Mouse (Mus musculus): ENCODE data around the gene Sntg2. TPM values are rescaled to one million over a fixed set of nuclear protein-coding genes. Genes with fewer than 3 reads are reported as not detected.

Sntg2 gene
- polyA plus RNA-seq, 1 experiment from 2014 or later: 7.8 TPM

DNA sequence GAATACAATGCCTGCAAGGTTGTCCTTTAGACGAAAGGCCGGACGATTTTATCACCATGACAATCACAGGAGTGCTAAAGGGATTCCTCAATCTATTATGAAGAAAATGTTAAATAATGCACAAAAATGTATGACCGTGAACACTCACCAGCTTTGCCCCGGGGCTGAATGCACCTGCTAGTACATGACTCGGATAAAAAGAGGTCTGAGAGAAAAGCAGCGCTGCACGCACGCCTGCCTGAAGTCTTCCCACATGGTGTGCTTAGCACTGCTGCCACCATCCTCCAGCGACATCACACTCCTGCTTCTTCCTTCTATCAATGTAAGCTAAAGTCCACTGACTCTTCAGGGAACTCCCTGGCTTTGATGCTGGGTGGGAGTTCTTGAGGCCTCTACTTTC, 118.6 kb downstream of the Sntg2 start:
- no peak overlapping the region for H3K9ac ChIP-seq (replicated peaks; ENCODE audit: low read length)
- ATAC-seq (ENCODE audit: low FRiP score, low TSS enrichment): no peak
- no peak overlapping the region for H3K4me3 ChIP-seq (ENCODE audit: low read length)
- no peak overlapping the region for H3K4me2 ChIP-seq (replicated peaks; ENCODE audit: low read depth, low read length)
- H3K4me1 ChIP-seq (ENCODE audit: insufficient read depth, low read length): no peaks in the 10 kb centered on the region
- H3K27ac ChIP-seq (ENCODE audit: low read length): no peak overlapping the region
- no peaks in the 10 kb centered on the region for H3K27me3 ChIP-seq (ENCODE audit: insufficient read depth, low read length)
- WGBS: 89% methylated on average over 10 of the region's 10 CpGs
- H3K36me3 ChIP-seq (ENCODE audit: insufficient read depth, low read length): no peaks in the 10 kb centered on the region
- H3K9me3 ChIP-seq (ENCODE audit: low read length): no peaks in the 10 kb centered on the region

DNA sequence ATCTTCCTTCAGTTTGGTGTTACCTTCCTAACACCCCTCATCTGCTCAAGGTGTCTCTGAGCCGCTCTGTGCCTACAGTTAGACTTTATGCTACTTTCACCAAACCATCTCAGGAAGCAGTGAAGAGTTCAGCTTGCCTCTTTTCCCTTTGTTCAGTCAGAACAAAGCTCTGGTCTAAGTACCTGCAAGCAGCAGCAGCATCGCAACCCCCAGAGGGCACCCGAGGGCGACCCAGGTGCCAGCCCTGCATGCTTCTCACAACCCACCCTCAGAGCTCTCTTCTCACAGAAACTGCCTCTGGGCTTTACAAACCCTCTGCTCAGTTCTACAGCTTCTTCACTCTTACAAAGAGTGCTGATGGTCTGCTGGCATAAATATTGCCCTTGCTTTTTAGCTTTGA, 120.8 kb downstream of the Sntg2 start:
- ATAC-seq (ENCODE audit: low FRiP score, low TSS enrichment): no peak

DNA sequence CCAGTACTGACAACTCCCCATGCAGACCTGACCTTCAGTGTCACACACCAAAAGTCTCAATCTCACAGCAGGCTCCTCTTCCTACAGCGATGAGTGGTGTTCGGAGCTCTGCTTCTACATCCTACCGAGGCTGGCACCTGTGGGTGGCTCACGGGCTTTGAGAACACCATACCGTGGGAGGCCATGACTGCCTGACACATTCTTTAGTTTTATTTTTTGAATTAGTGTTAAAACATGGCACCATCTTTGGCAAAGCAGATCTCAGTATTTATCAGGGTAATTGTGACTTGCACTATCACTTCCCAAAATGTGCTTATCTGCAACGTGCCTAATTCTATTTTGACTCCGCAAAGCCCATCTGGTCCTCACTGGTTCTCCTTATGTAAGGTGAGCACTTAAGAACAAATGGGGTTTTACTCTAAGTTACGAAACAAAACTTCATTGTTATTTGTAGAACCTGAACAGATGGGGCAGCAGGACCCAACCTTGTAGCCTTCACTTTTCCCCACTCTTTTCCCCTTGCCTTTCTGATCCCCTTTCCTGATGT, 121.8 kb downstream of the Sntg2 start:
- H3K27me3 ChIP-seq (ENCODE audit: insufficient read depth, low read length): no peaks in the 10 kb centered on the region
- 88% methylated on average over 8 of the region's 8 CpGs for WGBS
- no peaks in the 10 kb centered on the region for H3K9me3 ChIP-seq (ENCODE audit: low read length)
- no peaks in the 10 kb centered on the region for H3K4me1 ChIP-seq (ENCODE audit: insufficient read depth, low read length)
- no peak overlapping the region for H3K27ac ChIP-seq (ENCODE audit: low read length)
- no peak for ATAC-seq (ENCODE audit: low FRiP score, low TSS enrichment)
- no peak overlapping the region for H3K9ac ChIP-seq (replicated peaks; ENCODE audit: low read length)
- H3K4me3 ChIP-seq (ENCODE audit: low read length): no peak overlapping the region
- H3K4me2 ChIP-seq (replicated peaks; ENCODE audit: low read depth, low read length): no peak overlapping the region
- H3K36me3 ChIP-seq (ENCODE audit: insufficient read depth, low read length): no peaks in the 10 kb centered on the region

More for the DNA sequence above, 120.8 kb downstream of the Sntg2 start:
- H3K9ac ChIP-seq (replicated peaks; ENCODE audit: low read length): no peak overlapping the region
- WGBS: 96% methylated on average over 4 of the region's 4 CpGs
- no peaks in the 10 kb centered on the region for H3K36me3 ChIP-seq (ENCODE audit: insufficient read depth, low read length)
- no peak overlapping the region for H3K4me3 ChIP-seq (ENCODE audit: low read length)
- no peak overlapping the region for H3K27ac ChIP-seq (ENCODE audit: low read length)
- H3K4me1 ChIP-seq (ENCODE audit: insufficient read depth, low read length): no peaks in the 10 kb centered on the region
- H3K9me3 ChIP-seq (ENCODE audit: low read length): no peaks in the 10 kb centered on the region
- H3K4me2 ChIP-seq (replicated peaks; ENCODE audit: low read depth, low read length): no peak overlapping the region
- no peaks in the 10 kb centered on the region for H3K27me3 ChIP-seq (ENCODE audit: insufficient read depth, low read length)

DNA sequence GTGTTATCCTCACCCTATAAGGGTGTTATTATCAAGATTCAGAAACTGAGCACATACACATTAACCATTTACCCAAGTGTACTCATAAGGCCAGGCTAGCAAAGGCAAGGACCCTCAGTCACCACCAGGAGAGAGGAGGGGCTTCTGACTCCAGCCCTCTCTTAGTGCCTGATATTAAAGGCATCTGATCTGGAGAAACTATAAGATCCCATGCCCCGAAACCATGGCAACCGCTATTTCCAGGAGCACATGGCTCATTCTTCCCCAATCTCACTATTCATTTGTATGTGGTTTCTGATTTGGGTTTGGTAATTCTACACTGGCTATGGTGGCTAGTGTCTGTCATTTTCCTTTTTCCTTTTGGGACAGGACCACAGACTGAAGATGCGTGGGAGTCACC, 124.1 kb downstream of the Sntg2 start:
- H3K27me3 ChIP-seq (ENCODE audit: insufficient read depth, low read length): no peaks in the 10 kb centered on the region
- no peaks in the 10 kb centered on the region for H3K9me3 ChIP-seq (ENCODE audit: low read length)
- no peak overlapping the region for H3K4me3 ChIP-seq (ENCODE audit: low read length)
- H3K9ac ChIP-seq (replicated peaks; ENCODE audit: low read length): no peak overlapping the region
- H3K4me1 ChIP-seq (ENCODE audit: insufficient read depth, low read length): no peaks in the 10 kb centered on the region
- no peaks in the 10 kb centered on the region for H3K36me3 ChIP-seq (ENCODE audit: insufficient read depth, low read length)
- H3K27ac ChIP-seq (ENCODE audit: low read length): no peak overlapping the region
- H3K4me2 ChIP-seq (replicated peaks; ENCODE audit: low read depth, low read length): no peak overlapping the region
- WGBS: 84% methylated on average over 3 of the region's 3 CpGs
- no peak for ATAC-seq (ENCODE audit: low FRiP score, low TSS enrichment)

DNA sequence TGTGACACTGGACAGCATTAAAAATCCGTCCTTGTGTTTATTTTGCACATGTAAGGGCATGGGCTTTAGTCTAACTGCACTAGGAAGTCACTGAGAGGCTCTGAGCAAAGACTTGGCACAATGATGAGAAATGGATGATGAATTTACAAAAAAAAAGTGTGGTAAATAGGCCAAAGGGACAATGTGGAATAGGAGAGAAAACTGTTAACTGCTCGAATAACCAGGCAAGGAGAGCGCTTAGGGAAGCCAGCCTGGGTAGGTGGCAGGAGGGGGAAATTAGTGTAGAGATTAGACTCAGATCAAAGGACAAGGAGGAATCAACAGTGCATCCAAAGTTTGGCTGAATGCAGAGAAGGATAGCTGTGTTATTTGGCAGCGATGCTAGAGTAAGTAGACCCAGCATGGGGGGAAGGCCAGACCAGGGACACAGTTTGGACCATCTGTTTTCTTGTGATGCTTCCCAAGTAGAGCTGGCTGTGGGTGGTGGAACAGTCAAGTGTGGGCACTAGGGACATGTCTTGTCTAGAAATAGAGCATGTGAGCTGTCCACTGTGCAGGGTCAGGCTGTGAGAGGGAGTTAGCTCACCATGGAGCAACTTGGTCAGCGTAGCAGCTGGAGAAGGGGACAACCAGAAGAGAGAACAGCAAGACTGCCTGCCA, 126.8 kb downstream of the Sntg2 start:
- H3K9ac ChIP-seq (replicated peaks; ENCODE audit: low read length): no peak overlapping the region
- H3K9me3 ChIP-seq (ENCODE audit: low read length): no peaks in the 10 kb centered on the region
- H3K4me1 ChIP-seq (ENCODE audit: insufficient read depth, low read length): no peaks in the 10 kb centered on the region
- 81% methylated on average over 5 of the region's 5 CpGs for WGBS
- H3K36me3 ChIP-seq (ENCODE audit: insufficient read depth, low read length): no peaks in the 10 kb centered on the region
- no peaks in the 10 kb centered on the region for H3K27me3 ChIP-seq (ENCODE audit: insufficient read depth, low read length)
- H3K4me3 ChIP-seq (ENCODE audit: low read length): no peak overlapping the region
- H3K27ac ChIP-seq (ENCODE audit: low read length): no peak overlapping the region
- no peak overlapping the region for H3K4me2 ChIP-seq (replicated peaks; ENCODE audit: low read depth, low read length)
- ATAC-seq (ENCODE audit: low FRiP score, low TSS enrichment): no peak

DNA sequence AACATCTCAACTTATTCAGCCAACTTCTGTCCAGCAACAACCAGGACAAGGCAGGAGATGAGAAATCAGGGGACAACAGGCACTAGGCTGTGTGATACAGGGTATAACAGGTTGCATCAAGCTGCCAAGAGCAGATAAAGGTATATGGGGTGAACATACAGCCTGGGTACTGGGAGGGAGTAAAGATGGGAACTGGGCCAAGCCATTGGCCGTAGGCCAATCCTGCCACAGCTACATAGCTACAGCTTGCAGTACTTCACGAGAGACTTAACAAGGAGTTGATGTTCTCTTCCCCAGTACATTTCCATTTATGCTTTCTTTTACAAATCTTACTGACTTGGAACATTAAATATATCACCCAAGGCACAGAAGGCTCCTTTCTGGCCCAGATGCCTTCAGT, 129.0 kb downstream of the Sntg2 start:
- 52% methylated on average over 2 of the region's 2 CpGs for WGBS
- H3K36me3 ChIP-seq (ENCODE audit: insufficient read depth, low read length): no peaks in the 10 kb centered on the region
- no peak overlapping the region for H3K9ac ChIP-seq (replicated peaks; ENCODE audit: low read length)
- H3K27ac ChIP-seq (ENCODE audit: low read length): no peak overlapping the region
- no peaks in the 10 kb centered on the region for H3K27me3 ChIP-seq (ENCODE audit: insufficient read depth, low read length)
- H3K4me2 ChIP-seq (replicated peaks; ENCODE audit: low read depth, low read length): no peak overlapping the region
- H3K4me1 ChIP-seq (ENCODE audit: insufficient read depth, low read length): no peaks in the 10 kb centered on the region
- H3K9me3 ChIP-seq (ENCODE audit: low read length): no peaks in the 10 kb centered on the region
- H3K4me3 ChIP-seq (ENCODE audit: low read length): no peak overlapping the region
- ATAC-seq (ENCODE audit: low FRiP score, low TSS enrichment): no peak

DNA sequence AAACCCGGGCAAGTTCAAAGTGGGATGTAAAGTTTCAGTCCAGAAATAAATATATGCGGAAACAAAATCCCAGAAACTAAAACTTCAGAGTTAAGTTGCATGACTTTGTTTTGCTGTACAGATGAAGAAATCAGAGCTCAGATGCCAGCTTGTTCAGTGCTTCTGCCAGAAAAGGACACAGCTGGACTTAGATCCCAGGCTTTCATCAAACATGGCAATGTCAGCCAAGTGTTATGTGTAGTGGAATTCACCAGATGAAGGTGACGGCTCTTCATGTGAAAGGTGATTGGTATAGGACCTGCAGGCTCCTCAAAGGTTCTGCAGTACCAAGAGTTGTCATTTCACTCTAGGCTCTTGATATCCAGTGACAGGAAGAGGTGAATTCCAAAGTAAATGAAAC, 132.3 kb downstream of the Sntg2 start:
- H3K4me3 ChIP-seq (ENCODE audit: low read length): no peak overlapping the region
- 86% methylated on average over 3 of the region's 3 CpGs for WGBS
- no peak overlapping the region for H3K4me2 ChIP-seq (replicated peaks; ENCODE audit: low read depth, low read length)
- no peak for ATAC-seq (ENCODE audit: low FRiP score, low TSS enrichment)
- no peaks in the 10 kb centered on the region for H3K9me3 ChIP-seq (ENCODE audit: low read length)
- H3K36me3 ChIP-seq (ENCODE audit: insufficient read depth, low read length): no peaks in the 10 kb centered on the region
- H3K27ac ChIP-seq (ENCODE audit: low read length): no peak overlapping the region
- H3K27me3 ChIP-seq (ENCODE audit: insufficient read depth, low read length): no peaks in the 10 kb centered on the region
- H3K9ac ChIP-seq (replicated peaks; ENCODE audit: low read length): no peak overlapping the region
- no peaks in the 10 kb centered on the region for H3K4me1 ChIP-seq (ENCODE audit: insufficient read depth, low read length)

DNA sequence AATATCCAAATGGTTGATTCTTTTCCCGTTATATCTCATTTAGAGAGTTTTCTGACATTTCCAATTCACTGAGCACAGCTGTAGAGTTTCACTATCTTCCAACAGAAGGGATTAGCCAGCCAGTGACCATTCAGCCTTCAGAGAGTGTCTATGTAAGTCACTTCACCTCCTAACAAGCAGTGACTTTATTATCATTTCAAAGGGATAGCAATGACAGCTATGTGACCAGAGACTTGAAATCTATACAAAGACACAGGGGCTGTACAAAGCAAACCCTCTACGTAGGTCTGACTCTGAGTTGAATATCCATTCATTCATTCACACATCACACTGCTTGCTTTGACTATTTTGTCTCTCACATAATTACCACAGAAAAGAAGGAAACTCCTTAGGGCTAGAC, 138.2 kb downstream of the Sntg2 start:
- Histone ChIP-seq H3K4me3 (ENCODE audit: low read length) (no peak overlapping the region), H3K27me3 (ENCODE audit: insufficient read depth, low read length) (no peaks in the 10 kb centered on the region), H3K36me3 (ENCODE audit: insufficient read depth, low read length) (no peaks in the 10 kb centered on the region), H3K4me2 (replicated peaks; ENCODE audit: low read depth, low read length) (no peak overlapping the region), H3K4me1 (ENCODE audit: insufficient read depth, low read length) (no peaks in the 10 kb centered on the region), H3K9me3 (ENCODE audit: low read length) (no peaks in the 10 kb centered on the region), H3K9ac (replicated peaks; ENCODE audit: low read length) (no peak overlapping the region), H3K27ac (ENCODE audit: low read length) (no peak overlapping the region)
- ATAC-seq (ENCODE audit: low FRiP score, low TSS enrichment): no peak
- WGBS: 81% methylated on average over 2 of the region's 2 CpGs

DNA sequence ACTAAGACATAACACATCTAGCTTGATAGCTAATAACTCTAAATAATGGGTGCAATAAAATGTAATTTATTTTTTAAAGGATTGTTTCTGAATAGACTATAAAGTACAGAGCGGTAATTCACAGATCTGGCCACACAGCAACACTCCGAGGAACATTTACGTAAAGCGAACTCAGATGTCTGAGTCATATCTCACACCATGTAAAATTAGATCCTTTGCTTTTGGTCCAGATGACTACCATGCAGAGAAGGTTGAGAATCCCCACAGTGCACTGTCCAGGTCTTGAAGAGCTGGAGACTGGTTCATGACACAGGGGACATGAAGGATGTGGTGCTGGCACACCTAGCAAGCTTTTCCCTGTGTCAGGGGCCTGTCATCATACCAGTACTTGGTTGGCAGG, 145.2 kb downstream of the Sntg2 start:
- peaks cover 3% of the 10 kb centered on the region; the same call in 1 of the 2 replicates for H3K4me1 ChIP-seq (ENCODE audit: insufficient read depth, low read length)
- 0 out of 2 replicates have a peak, but pooled peaks have one; percentile 15 for ATAC-seq (ENCODE audit: low FRiP score, low TSS enrichment)
- H3K4me3 ChIP-seq (ENCODE audit: low read length): no peak overlapping the region
- no peaks in the 10 kb centered on the region for H3K9me3 ChIP-seq (ENCODE audit: low read length)
- WGBS: 65% methylated on average over 4 of the region's 4 CpGs
- no peak overlapping the region for H3K27ac ChIP-seq (ENCODE audit: low read length)
- no peaks in the 10 kb centered on the region for H3K27me3 ChIP-seq (ENCODE audit: insufficient read depth, low read length)
- H3K36me3 ChIP-seq (ENCODE audit: insufficient read depth, low read length): no peaks in the 10 kb centered on the region
- no peak overlapping the region for H3K9ac ChIP-seq (replicated peaks; ENCODE audit: low read length)
- no peak overlapping the region for H3K4me2 ChIP-seq (replicated peaks; ENCODE audit: low read depth, low read length)

DNA sequence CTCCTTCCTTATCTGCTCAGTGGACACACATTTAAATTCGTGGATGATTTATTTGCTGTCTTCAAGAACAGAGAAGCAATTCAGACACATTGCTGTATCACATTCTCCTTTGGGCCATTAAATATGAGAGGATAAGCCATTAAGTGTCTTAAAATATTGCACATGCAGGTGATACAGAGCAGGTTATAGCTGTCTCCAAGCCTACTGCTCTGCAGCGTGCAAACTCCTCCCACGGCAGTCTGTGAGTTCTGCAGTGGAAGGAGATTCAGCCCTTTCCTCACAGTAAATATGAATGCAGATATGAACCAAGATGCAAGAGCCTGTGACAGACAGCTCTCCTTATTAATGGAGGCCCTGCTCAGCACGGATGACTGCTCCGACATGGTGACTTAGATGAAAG, 146.9 kb downstream of the Sntg2 start:
- Histone ChIP-seq H3K9ac (replicated peaks; ENCODE audit: low read length) (no peak overlapping the region), H3K27ac (ENCODE audit: low read length) (no peak overlapping the region), H3K27me3 (ENCODE audit: insufficient read depth, low read length) (no peaks in the 10 kb centered on the region), H3K4me1 (ENCODE audit: insufficient read depth, low read length) (peaks cover 3% of the 10 kb centered on the region; the same call in 1 of the 2 replicates), H3K36me3 (ENCODE audit: insufficient read depth, low read length) (no peaks in the 10 kb centered on the region), H3K4me2 (replicated peaks; ENCODE audit: low read depth, low read length) (no peak overlapping the region), H3K4me3 (ENCODE audit: low read length) (no peak overlapping the region), H3K9me3 (ENCODE audit: low read length) (no peaks in the 10 kb centered on the region)
- 39% methylated on average over 5 of the region's 5 CpGs for WGBS
- ATAC-seq (ENCODE audit: low FRiP score, low TSS enrichment): no peak

All from kidney, embryonic 16.5 days (tissue).